Mouse (Mus musculus) left cerebral cortex, postnatal 36 days (tissue): ENCODE measurements around the gene Rfx3. TPM values are rescaled to one million over a fixed set of nuclear protein-coding genes. Genes with fewer than 3 reads are reported as not detected.

Source experiments
- DNase-seq, 2 experiments: peaks; one replicate each; pipeline ENCODE4 v3.0.0; 2021 to 2022; ENCODE audit warnings: low spot score in 2 of 2, mixed read lengths in 1 of 2
- intact Hi-C: fragments of 180-260 bp; cut with DNase I; formaldehyde crosslinking; loops from one replicate; pipeline ENCODE4 v1.15.1; 2025
- total RNA-seq, 2 experiments: library from RNA; stranded (reverse); gene quantifications; 2 replicates each; pipeline ENCODE4 v1.2.3; 2021

Rfx3 gene
- total RNA-seq, 2 experiments from 2014 or later: 56.0 to 83.6 TPM

GRCm38 (mm10) chr19:27916446-27916845, 94.5 kb downstream of the Rfx3 start:
- intact Hi-C loops: loop anchor here (5.0 kb wide), 1 partner anchor 91 kb away; no protein-coding TSS in a partner anchor

GRCm38 (mm10) chr19:27906976-27907375, 104.0 kb downstream of the Rfx3 start:
- DNase-seq: no peak
- intact Hi-C loops: no loop called here

More at GRCm38 (mm10) chr19:27916446-27916845, 94.5 kb downstream of the Rfx3 start:
- peak in 1 of 2 experiments; percentile 23 for DNase-seq

- intact Hi-C loops: no loop called here
- no peak for DNase-seq
Measured at GRCm38 (mm10) chr19:27905976-27906375, 105.0 kb downstream of the Rfx3 start.

- DNase-seq: no peak
- intact Hi-C loops: no loop called here
Measured at GRCm38 (mm10) chr19:27905172-27905571, 105.8 kb downstream of the Rfx3 start.

- peak in 1 of 2 experiments; percentile 24 for DNase-seq
- intact Hi-C loops: no loop called here
Measured at GRCm38 (mm10) chr19:27904655-27905054, 106.3 kb downstream of the Rfx3 start.

- intact Hi-C loops: no loop called here
- no peak for DNase-seq
Measured at GRCm38 (mm10) chr19:27904209-27904608, 106.8 kb downstream of the Rfx3 start.

- no peak for DNase-seq
- intact Hi-C loops: no loop called here
Measured at GRCm38 (mm10) chr19:27902601-27903000, 108.4 kb downstream of the Rfx3 start.

- DNase-seq: no peak
- intact Hi-C loops: no loop called here
Measured at GRCm38 (mm10) chr19:27901693-27902092, 109.3 kb downstream of the Rfx3 start.

GRCm38 (mm10) chr19:27884520-27884919, 126.4 kb downstream of the Rfx3 start:
- no peak for DNase-seq
- intact Hi-C loops: no loop called here

- DNase-seq: no peak
- intact Hi-C loops: no loop called here
Measured at GRCm38 (mm10) chr19:27877429-27877828, 133.5 kb downstream of the Rfx3 start.

GRCm38 (mm10) chr19:27870794-27871193, 140.2 kb downstream of the Rfx3 start:
- intact Hi-C loops: no loop called here
- DNase-seq: no peak

- no peak for DNase-seq
- intact Hi-C loops: no loop called here
Measured at GRCm38 (mm10) chr19:27859641-27860040, 151.3 kb downstream of the Rfx3 start.

GRCm38 (mm10) chr19:27848946-27849345, 162.0 kb downstream of the Rfx3 start:
- DNase-seq: no peak
- intact Hi-C loops: no loop called here

GRCm38 (mm10) chr19:27847055-27847454, 163.9 kb downstream of the Rfx3 start:
- intact Hi-C loops: no loop called here
- no peak for DNase-seq

- DNase-seq: no peak
Measured at GRCm38 (mm10) chr19:27838635-27839034, 172.3 kb downstream of the Rfx3 start.

GRCm38 (mm10) chr19:27838041-27838440, 172.9 kb downstream of the Rfx3 start:
- DNase-seq: no peak
- intact Hi-C loops: no loop called here

More at GRCm38 (mm10) chr19:27838635-27839034, 172.3 kb downstream of the Rfx3 start:
- intact Hi-C loops: no loop called here

- intact Hi-C loops: no loop called here
- no peak for DNase-seq
Measured at GRCm38 (mm10) chr19:27832448-27832847, 178.5 kb downstream of the Rfx3 start.

- DNase-seq: no peak
Measured at GRCm38 (mm10) chr19:27828316-27828715, 182.7 kb downstream of the Rfx3 start.

GRCm38 (mm10) chr19:27817661-27818060, 193.3 kb downstream of the Rfx3 start:
- intact Hi-C loops: no loop called here
- no peak for DNase-seq

More at GRCm38 (mm10) chr19:27828316-27828715, 182.7 kb downstream of the Rfx3 start:
- intact Hi-C loops: no loop called here

GRCm38 (mm10) chr19:27780030-27780429, 230.9 kb downstream of the Rfx3 start:
- DNase-seq: no peak
- intact Hi-C loops: no loop called here

- DNase-seq: no peak
- intact Hi-C loops: loop anchor here (10.0 kb wide), 1 partner anchor 234 kb away; no protein-coding TSS in a partner anchor
Measured at GRCm38 (mm10) chr19:27770716-27771265, 240.2 kb downstream of the Rfx3 start.

GRCm38 (mm10) chr19:27768444-27768843, 242.5 kb downstream of the Rfx3 start:
- intact Hi-C loops: no loop called here

More at GRCm38 (mm10) chr19:27768444-27768843, 242.5 kb downstream of the Rfx3 start:
- DNase-seq: no peak
